Mouse (Mus musculus) liver, adult 2 months (tissue): ENCODE results near the gene Dtymk. TPM values are rescaled to one million over a fixed set of nuclear protein-coding genes. Genes with fewer than 3 reads are reported as not detected.

Experiments
- DNase-seq: peaks from one replicate; pipeline ENCODE4 v3.0.0-alpha.2; 2011; ENCODE audit warnings: low read depth, low spot score; ENCODE audit errors: extremely low read depth
- H3K27ac ChIP-seq: fragments of 200-500 bp; replicated peaks from 2 replicates; pipeline ENCODE4 v1.5.1; 2012; ENCODE audit warnings: low read depth, mild to moderate bottlenecking, control low read depth, inconsistent platforms, low read length; ENCODE audit not compliant: insufficient read depth
- H3K27me3 ChIP-seq: fragments of 200-500 bp; 2 replicates; pipeline ENCODE4 v1.6.1; 2012; ENCODE audit warnings: mild to moderate bottlenecking, moderate library complexity, low read length, inconsistent platforms; ENCODE audit not compliant: control insufficient read depth, insufficient read depth
- H3K36me3 ChIP-seq: fragments of 200-500 bp; 2 replicates; pipeline ENCODE4 v1.6.1; 2012; ENCODE audit warnings: low read length, inconsistent platforms; ENCODE audit not compliant: control insufficient read depth, insufficient read depth
- H3K4me1 ChIP-seq: fragments of 200-500 bp; 2 replicates; pipeline ENCODE4 v1.6.1; 2011; ENCODE audit warnings: low read length; ENCODE audit not compliant: control insufficient read depth, insufficient read depth
- H3K4me3 ChIP-seq: fragments of 200-500 bp; 2 replicates; pipeline ENCODE4 v1.5.1; 2011; ENCODE audit warnings: low read depth, mild to moderate bottlenecking, control low read depth, low read length, moderate library complexity; ENCODE audit not compliant: insufficient read depth
- H3K79me2 ChIP-seq: fragments of 200-500 bp; 2 replicates; pipeline ENCODE4 v1.6.1; 2012; ENCODE audit warnings: inconsistent platforms, mild to moderate bottlenecking, low read length, moderate library complexity; ENCODE audit not compliant: control insufficient read depth, insufficient read depth
- H3K9ac ChIP-seq: fragments of 200-500 bp; 2 replicates; pipeline ENCODE4 v1.6.1; 2012; ENCODE audit warnings: low read depth, mild to moderate bottlenecking, control low read depth, inconsistent platforms, low read length
- CTCF ChIP-seq: fragments of 200-500 bp; IDR thresholded peaks from 2 replicates; pipeline ENCODE4 v1.5.1; 2011; ENCODE audit warnings: low read depth, low read length, control low read depth
- POLR2A ChIP-seq: fragments of 200-500 bp; IDR thresholded peaks from 2 replicates; pipeline ENCODE4 v1.6.1; 2011; ENCODE audit warnings: low read length, control low read depth; ENCODE audit not compliant: insufficient read depth; ENCODE audit errors: extremely low read depth
- WGBS: fragments of 180-500 bp; shearing (Covaris S2); methylation state at CpG from one replicate; pipeline ENCODE4 v1.1.7; 2018; 5-methylcytosine and 5-hydroxymethylcytosine counted together
- polyA plus RNA-seq: library from polyadenylated mRNA; depleted of rRNA; stranded (reverse); fragments of >200 nt; gene quantifications from 2 replicates; pipeline ENCODE4 v1.2.3, GENCODE M21; 2012
- total RNA-seq: library from RNA; depleted of rRNA; stranded (reverse); fragments of >200 nt; gene quantifications from 2 replicates; pipeline ENCODE4 v1.2.3, GENCODE M21; 2014

Gene Dtymk
- total and polyA plus RNA-seq, 2 experiments, result 27.7 to 28.4 TPM

DNA sequence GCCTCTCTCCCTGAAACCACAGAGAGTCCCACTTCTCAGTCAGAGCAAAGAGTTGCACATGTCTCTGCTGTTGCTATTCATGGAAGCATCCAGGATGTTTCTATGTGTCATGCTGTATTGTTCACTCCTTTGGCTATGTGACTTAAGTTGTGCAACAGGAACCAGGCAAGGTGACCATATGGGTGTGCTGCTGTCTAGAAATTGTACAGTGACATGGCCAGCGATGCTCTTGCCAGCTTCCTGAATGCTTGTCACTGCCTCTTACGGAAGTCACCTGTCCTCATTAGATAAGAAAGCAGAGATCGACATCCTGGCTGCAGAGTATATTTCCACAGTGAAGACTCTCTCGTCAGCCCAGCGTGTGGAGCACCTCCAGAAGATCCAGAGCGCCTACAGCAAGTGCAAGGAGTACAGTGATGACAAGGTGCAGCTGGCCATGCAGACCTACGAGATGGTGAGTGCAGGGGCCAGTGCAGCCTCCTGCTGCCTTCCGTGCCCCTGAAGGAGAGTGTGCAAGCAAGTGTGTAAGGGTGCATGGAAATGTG lies 9.8 kb upstream of the Dtymk start:
- Histone ChIP-seq H3K4me1 (no peaks in the 10 kb centered on the region), H3K9ac (no peak overlapping the region), H3K79me2 (no peaks in the 10 kb centered on the region), H3K4me3 (no peak overlapping the region), H3K36me3 (peaks cover 33% of the 10 kb centered on the region), H3K27me3 (no peaks in the 10 kb centered on the region), H3K27ac (no peak overlapping the region)
- 94% methylated on average over 8 of the region's 8 CpGs for WGBS
- no peak for DNase-seq
- TF ChIP-seq POLR2A (no peak), CTCF (no peak)

DNA sequence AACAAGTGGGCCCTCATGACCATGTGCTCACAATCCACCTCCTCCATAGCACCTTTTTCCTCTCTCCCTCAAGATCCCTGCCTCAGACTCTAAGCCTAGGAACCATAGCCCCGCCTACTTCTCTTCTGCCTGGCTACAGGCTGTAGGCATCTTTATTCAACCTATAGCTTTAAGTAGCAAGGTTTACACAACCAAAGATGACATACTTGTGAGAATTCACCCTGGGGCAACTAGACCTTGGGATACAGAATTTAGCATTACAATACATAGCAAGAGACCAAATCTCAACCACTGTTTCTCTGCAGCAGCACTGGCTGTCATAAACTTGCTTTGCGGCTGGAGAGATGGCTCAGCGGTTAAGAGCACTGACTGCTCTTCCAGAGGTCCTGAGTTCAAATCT lies 8.3 kb upstream of the Dtymk start:
- TF ChIP-seq POLR2A (no peak), CTCF (no peak)
- no peaks in the 10 kb centered on the region for H3K27me3 ChIP-seq
- peaks cover 30% of the 10 kb centered on the region for H3K36me3 ChIP-seq
- H3K79me2 ChIP-seq, result peaks cover 3% of the 10 kb centered on the region; the same call in 1 of the 2 replicates
- WGBS, result 98% methylated on average over 3 of the region's 3 CpGs
- no peak overlapping the region for H3K4me3 ChIP-seq
- DNase-seq, result no peak
- no peaks in the 10 kb centered on the region for H3K4me1 ChIP-seq
- no peak overlapping the region for H3K27ac ChIP-seq
- no peak overlapping the region for H3K9ac ChIP-seq

DNA sequence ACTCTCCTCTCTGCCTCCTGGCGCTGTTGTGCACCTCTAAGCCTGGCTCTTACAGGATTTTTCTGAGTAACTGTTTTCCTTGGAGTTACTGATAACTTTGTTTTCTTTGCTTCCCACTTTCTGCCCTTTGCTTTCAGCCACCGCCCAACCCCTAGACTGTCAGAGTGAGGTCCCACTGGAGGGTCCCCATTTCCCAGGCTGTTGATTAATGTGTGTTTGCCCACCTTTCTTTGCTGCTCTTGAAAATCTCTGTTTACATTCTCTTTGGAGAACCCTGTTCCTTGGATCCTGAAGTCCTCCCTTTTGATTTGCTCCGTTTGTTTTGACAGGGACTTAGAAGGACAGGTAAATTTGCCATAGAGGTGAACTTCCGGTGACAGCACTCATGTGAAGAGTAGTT lies 7.1 kb upstream of the Dtymk start:
- DNase-seq, result no peak
- peaks cover 3% of the 10 kb centered on the region; the same call in 1 of the 2 replicates for H3K79me2 ChIP-seq
- peaks cover 3% of the 10 kb centered on the region; the same call in 1 of the 2 replicates for H3K4me1 ChIP-seq
- no peak overlapping the region for H3K4me3 ChIP-seq
- no peak for TF ChIP-seq POLR2A
- TF ChIP-seq CTCF, result no peak
- 91% methylated on average over 4 of the region's 4 CpGs for WGBS
- peaks cover 23% of the 10 kb centered on the region for H3K36me3 ChIP-seq
- no peak overlapping the region for H3K9ac ChIP-seq
- H3K27ac ChIP-seq, result no peak overlapping the region
- H3K27me3 ChIP-seq, result no peaks in the 10 kb centered on the region

DNA sequence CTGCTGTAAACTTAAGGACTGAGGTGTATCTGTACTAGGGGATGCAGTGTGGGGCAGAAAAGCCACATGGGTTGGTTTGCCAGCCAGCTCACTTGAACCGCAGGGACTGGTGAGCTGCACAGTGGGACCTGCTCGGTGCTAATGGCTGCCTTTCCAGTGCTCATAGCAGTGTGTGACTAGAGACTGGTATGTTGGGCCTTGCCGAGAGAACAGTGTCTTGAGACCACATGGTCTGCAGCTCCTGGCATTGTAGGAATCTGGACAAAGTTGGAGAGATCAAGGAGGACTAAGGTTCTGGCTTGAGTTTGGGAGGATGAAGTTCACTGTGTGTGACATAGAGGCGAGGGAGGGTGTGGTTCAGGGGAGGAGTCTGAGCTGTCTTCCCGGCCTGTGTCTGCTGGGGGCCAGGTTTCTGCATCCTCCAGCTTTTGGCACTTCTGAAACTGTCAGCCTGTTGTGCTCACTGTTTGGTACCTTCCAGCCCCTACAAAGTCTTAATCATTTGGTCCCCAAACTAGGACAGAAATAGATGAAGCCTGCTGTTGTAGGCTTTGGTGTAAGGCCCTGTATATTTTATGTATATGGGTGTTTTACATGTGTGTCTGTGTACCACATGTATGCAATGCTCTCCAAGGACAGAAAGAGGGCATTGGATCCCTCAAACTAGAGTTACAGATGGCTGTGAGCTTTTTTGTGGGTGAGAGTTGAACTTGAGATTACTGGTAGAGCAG lies 3.7 kb upstream of the Dtymk start:
- TF ChIP-seq CTCF, result no peak
- TF ChIP-seq POLR2A, result no peak
- Histone ChIP-seq H3K4me1 (peaks cover 9% of the 10 kb centered on the region; the same call in 1 of the 2 replicates), H3K27me3 (no peaks in the 10 kb centered on the region), H3K36me3 (peaks cover 8% of the 10 kb centered on the region; the same call in 1 of the 2 replicates), H3K27ac (no peak overlapping the region), H3K79me2 (peaks cover 3% of the 10 kb centered on the region; the same call in 1 of the 2 replicates), H3K4me3 (no peak overlapping the region), H3K9ac (no peak overlapping the region)
- WGBS, result 78% methylated on average over 5 of the region's 5 CpGs
- no peak for DNase-seq

DNA sequence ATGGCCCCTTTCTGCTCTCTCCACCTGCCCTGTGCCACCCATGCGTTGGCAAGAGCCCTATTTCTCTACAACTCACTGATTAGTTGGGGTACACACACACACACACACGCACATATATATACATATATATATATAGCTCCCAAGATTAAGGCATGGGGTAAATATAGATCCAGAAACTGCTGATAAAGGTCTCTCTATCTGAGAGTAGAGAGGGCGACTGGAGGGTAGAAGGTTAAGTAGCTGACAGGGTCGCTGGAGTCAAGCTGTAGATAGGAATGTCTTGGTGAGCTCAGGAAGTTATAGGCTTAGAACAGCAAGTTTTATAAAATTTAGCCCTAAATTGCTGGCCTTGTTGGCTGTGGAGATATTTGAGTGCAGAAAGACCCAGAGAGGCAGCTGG lies 3.1 kb upstream of the Dtymk start:
- H3K79me2 ChIP-seq, result peaks cover 3% of the 10 kb centered on the region; the same call in 1 of the 2 replicates
- no peak for TF ChIP-seq CTCF
- peaks cover 9% of the 10 kb centered on the region; the same call in 1 of the 2 replicates for H3K4me1 ChIP-seq
- DNase-seq, result no peak
- H3K27me3 ChIP-seq, result no peaks in the 10 kb centered on the region
- no peak overlapping the region for H3K4me3 ChIP-seq
- peaks cover 6% of the 10 kb centered on the region; the same call in 1 of the 2 replicates for H3K36me3 ChIP-seq
- WGBS, result 64% methylated on average over 4 of the region's 4 CpGs
- no peak overlapping the region for H3K27ac ChIP-seq
- H3K9ac ChIP-seq, result 0 out of 2 replicates have a peak overlapping the region, but pooled peaks have one; percentile 10
